Mouse (Mus musculus) hindbrain, postnatal 0 days (tissue): ENCODE results near the gene AB124611. TPM values are rescaled to one million over a fixed set of nuclear protein-coding genes. Genes with fewer than 3 reads are reported as not detected.
"Not testable (repeated sequence)": the region's sequence is repeated elsewhere in the genome, so short reads cannot be mapped to it uniquely, and the experiment has no call there.

Experiments used
- ATAC-seq: fragments of 200-750 bp; cut with Nextera tagmentation; 2 replicates; pipeline ENCODE4 v1.8.0; 2017; ENCODE audit warnings: mild to moderate bottlenecking, moderate TSS enrichment, moderate library complexity
- DNase-seq: peaks from one replicate; pipeline ENCODE4 v3.0.0-alpha.2; 2015; ENCODE audit warnings: low spot score
- H3K27ac ChIP-seq: fragments of 300-500 bp; sonication (generic); 2 replicates; pipeline ENCODE4 v1.5.1; 2014; ENCODE audit warnings: mild to moderate bottlenecking
- H3K27me3 ChIP-seq: fragments of 300-500 bp; sonication (generic); 2 replicates; pipeline ENCODE4 v1.6.1; 2014; ENCODE audit warnings: low read length, mixed read lengths; ENCODE audit not compliant: insufficient read depth
- H3K36me3 ChIP-seq: fragments of 300-500 bp; sonication (generic); 2 replicates; pipeline ENCODE4 v1.6.1; 2014; ENCODE audit warnings: low read length, mixed read lengths; ENCODE audit not compliant: insufficient read depth
- H3K4me1 ChIP-seq: fragments of 300-500 bp; sonication (generic); 2 replicates; pipeline ENCODE4 v1.6.1; 2014; ENCODE audit warnings: antibody characterized with exemption, low read length, mixed read lengths; ENCODE audit not compliant: insufficient read depth
- H3K4me2 ChIP-seq: fragments of 300-500 bp; sonication (generic); 2 replicates; pipeline ENCODE4 v1.6.1; 2014; ENCODE audit warnings: low read depth, mild to moderate bottlenecking, low read length, moderate library complexity, mixed read lengths
- H3K4me3 ChIP-seq: fragments of 300-500 bp; sonication (generic); 2 replicates; pipeline ENCODE4 v1.5.1; 2014; ENCODE audit warnings: low read length
- H3K9ac ChIP-seq: fragments of 300-500 bp; sonication (generic); replicated peaks from 2 replicates; pipeline ENCODE4 v1.6.1; 2014; ENCODE audit warnings: mild to moderate bottlenecking, low read length, moderate library complexity, mixed read lengths
- H3K9me3 ChIP-seq: fragments of 300-500 bp; sonication (generic); 2 replicates; pipeline ENCODE4 v1.6.1; 2016; ENCODE audit warnings: low read length, mixed read lengths
- CTCF ChIP-seq: IDR thresholded peaks from 2 replicates; pipeline ENCODE4 v1.5.1; 2016; ENCODE audit warnings: antibody characterized with exemption, control low read depth, low read depth
- WGBS: fragments of 180-500 bp; shearing (Covaris S2); extraction: QIAGEN DNeasy Blood & Tissue Kit; methylation state at CpG from one replicate; pipeline ENCODE4 v1.1.7; 2014; 5-methylcytosine and 5-hydroxymethylcytosine counted together
- polyA plus RNA-seq: library from polyadenylated mRNA; unstranded; fragments of >200 nt; fragmentation: Nextera tagmentation; extraction: Ambion mirVana; gene quantifications from 2 replicates; pipeline ENCODE4 v1.2.1, GENCODE M21; 2015
- total RNA-seq: library from RNA; depleted of rRNA; stranded (reverse); fragments of >200 nt; gene quantifications from 2 replicates; pipeline ENCODE4 v1.2.3, GENCODE M21; 2014; rRNA removed

AB124611 gene
- total RNA-seq, result 1.2 and 2.2 TPM in 2 replicates
- polyA plus RNA-seq, result 1.1 and 1.2 TPM in 2 replicates

GRCm38 (mm10) chr9:21525937-21526633 lies at the start of gene AB124611:
Gene AB124611, plus strand, starts transcription at chr9:21526176.
- Histone ChIP-seq H3K36me3 (no peaks in the 10 kb centered on the region), H3K4me2 (no peak within 1 kb of the TSS), H3K9me3 (no peaks in the 10 kb centered on the region), H3K27ac (no peak within 1 kb of the TSS), H3K9ac (no peak within 1 kb of the TSS), H3K27me3 (no peaks in the 10 kb centered on the region), H3K4me1 (no peaks in the 10 kb centered on the region), H3K4me3 (no peak within 1 kb of the TSS)
- ATAC-seq, result no peak
- no peak for TF ChIP-seq CTCF
- no peak for DNase-seq
- 59% methylated on average over 14 of the region's 14 CpGs for WGBS

- no peaks in the 10 kb centered on the region for H3K4me1 ChIP-seq
- H3K36me3 ChIP-seq, result peaks cover 78% of the 10 kb centered on the region
- no peak overlapping the region for H3K4me3 ChIP-seq
- H3K27ac ChIP-seq, result no peak overlapping the region
- ATAC-seq, result no peak
- TF ChIP-seq CTCF, result no peak
- H3K4me2 ChIP-seq, result no peak overlapping the region
- no peak for DNase-seq
- H3K27me3 ChIP-seq, result no peaks in the 10 kb centered on the region
- no peak overlapping the region for H3K9ac ChIP-seq
- 96% methylated on average over 6 of the region's 6 CpGs for WGBS
- H3K9me3 ChIP-seq, result no peaks in the 10 kb centered on the region
Observed at GRCm38 (mm10) chr9:21477707-21478106, 48.3 kb upstream of the AB124611 start.

GRCm38 (mm10) chr9:21484065-21484464 lies 41.9 kb upstream of the AB124611 start:
- Histone ChIP-seq H3K27ac (no peak overlapping the region), H3K4me2 (no peak overlapping the region), H3K4me1 (no peaks in the 10 kb centered on the region), H3K9me3 (no peaks in the 10 kb centered on the region), H3K4me3 (no peak overlapping the region), H3K9ac (no peak overlapping the region), H3K36me3 (peaks cover 47% of the 10 kb centered on the region), H3K27me3 (no peaks in the 10 kb centered on the region)
- TF ChIP-seq CTCF, result no peak
- DNase-seq, result peak; percentile 26
- no peak for ATAC-seq
- 69% methylated on average over 4 of the region's 4 CpGs for WGBS

- not testable (repeated sequence) for H3K4me3 ChIP-seq, H3K9me3 ChIP-seq, H3K4me1 ChIP-seq, H3K27ac ChIP-seq, H3K4me2 ChIP-seq, H3K27me3 ChIP-seq, DNase-seq, H3K9ac ChIP-seq, ATAC-seq
- 100% methylated on average over 1 of the region's 2 CpGs for WGBS
- H3K36me3 ChIP-seq, result peaks cover 27% of the 10 kb centered on the region
Observed at GRCm38 (mm10) chr9:21488246-21488645, 37.7 kb upstream of the AB124611 start.

GRCm38 (mm10) chr9:21490696-21491095 lies 35.3 kb upstream of the AB124611 start:
- Histone ChIP-seq H3K27me3 (no peaks in the 10 kb centered on the region), H3K27ac (no peak overlapping the region), H3K9ac (no peak overlapping the region), H3K36me3 (peaks cover 16% of the 10 kb centered on the region; the same call in 1 of the 2 replicates), H3K4me2 (no peak overlapping the region), H3K9me3 (no peaks in the 10 kb centered on the region), H3K4me1 (no peaks in the 10 kb centered on the region), H3K4me3 (no peak overlapping the region)
- WGBS, result 89% methylated on average over 9 of the region's 9 CpGs
- no peak for ATAC-seq
- no peak for DNase-seq
- no peak for TF ChIP-seq CTCF

GRCm38 (mm10) chr9:21493907-21494306 lies 32.1 kb upstream of the AB124611 start:
- DNase-seq, result no peak
- H3K27ac ChIP-seq, result no peak overlapping the region
- 48% methylated on average over 2 of the region's 2 CpGs for WGBS
- no peak overlapping the region for H3K4me2 ChIP-seq
- H3K27me3 ChIP-seq, result no peaks in the 10 kb centered on the region
- no peak for TF ChIP-seq CTCF
- ATAC-seq, result no peak
- H3K36me3 ChIP-seq, result peaks cover 6% of the 10 kb centered on the region; the same call in 1 of the 2 replicates
- no peaks in the 10 kb centered on the region for H3K9me3 ChIP-seq
- H3K4me3 ChIP-seq, result no peak overlapping the region
- H3K4me1 ChIP-seq, result no peaks in the 10 kb centered on the region
- no peak overlapping the region for H3K9ac ChIP-seq

GRCm38 (mm10) chr9:21494726-21495125 lies 31.2 kb upstream of the AB124611 start:
- Histone ChIP-seq H3K27ac (no peak overlapping the region), H3K27me3 (no peaks in the 10 kb centered on the region), H3K36me3 (peaks cover 12% of the 10 kb centered on the region), H3K4me2 (no peak overlapping the region), H3K4me1 (no peaks in the 10 kb centered on the region), H3K9ac (no peak overlapping the region), H3K4me3 (no peak overlapping the region), H3K9me3 (no peaks in the 10 kb centered on the region)
- 83% methylated on average over 9 of the region's 9 CpGs for WGBS
- ATAC-seq (no peak), DNase-seq (no peak)
- TF ChIP-seq CTCF, result no peak
